23 mouse cellular contexts compared by ENCODE assay signal in genomic region chr5:12499037-12499436, GRCm38 (mm10).
A peak's percentile ranks its signal among the peaks of the same experiment; 100 is the strongest.
DNase-seq lines count a peak whose midpoint lies in the region; ATAC-seq and TF ChIP-seq lines count a peak whose summit lies in the region.
"Had no signal": no experiment of that assay in that cellular context is flagged by ENCODE, and none has a peak within 500 bp of the region (broad histone marks: within the 10 kb centered on the region; RNA-seq: fewer than 3 reads in every experiment).

No protein-coding gene starts in this region.

- no peak overlapping the region for H3K9ac ChIP-seq in heart, embryonic 12.5 days
- no peak overlapping the region for H3K9ac ChIP-seq in hindbrain, embryonic 14.5 days
- no peak overlapping the region for H3K9ac ChIP-seq in midbrain, embryonic 13.5 days (replicated peaks)
- H3K9ac ChIP-seq in midbrain, embryonic 11.5 days (ENCODE audit: low read length), result no peak overlapping the region
- H3K9ac ChIP-seq in midbrain, postnatal 0 days (replicated peaks; ENCODE audit: low read length, poor library complexity, severe bottlenecking), result no peak overlapping the region
- H3K9ac ChIP-seq: embryonic facial prominence, embryonic 13.5 days; liver, embryonic 13.5 days had no signal

- H3K4me2 ChIP-seq in heart, embryonic 12.5 days, result no peak overlapping the region
- H3K4me2 ChIP-seq in hindbrain, embryonic 14.5 days (replicated peaks), result no peak overlapping the region
- H3K4me2 ChIP-seq in midbrain, embryonic 13.5 days (replicated peaks), result no peak overlapping the region
- H3K4me2 ChIP-seq in midbrain, embryonic 11.5 days, result no peak overlapping the region
- H3K4me2 ChIP-seq in midbrain, postnatal 0 days (ENCODE audit: low read depth, low read length, poor library complexity, severe bottlenecking), result no peak overlapping the region
- H3K4me2 ChIP-seq: embryonic facial prominence, embryonic 13.5 days; liver, embryonic 13.5 days had no signal

- no peak for TF ChIP-seq CTCF in midbrain, postnatal 0 days (IDR thresholded peaks at IDR 0.05)

- WGBS in heart, embryonic 12.5 days, result 86% methylated on average over 5 of the region's 5 CpGs
- WGBS in hindbrain, embryonic 10.5 days, result 93% methylated on average over 5 of the region's 5 CpGs
- WGBS in hindbrain, embryonic 14.5 days, result 89% methylated on average over 5 of the region's 5 CpGs
- WGBS in midbrain, embryonic 13.5 days, result 82% methylated on average over 5 of the region's 5 CpGs
- 87% methylated on average over 5 of the region's 5 CpGs for WGBS in midbrain, embryonic 11.5 days
- 97% methylated on average over 5 of the region's 5 CpGs for WGBS in midbrain, postnatal 0 days

- H3K4me1 ChIP-seq in heart, embryonic 12.5 days (replicated peaks), result peaks cover 19% of the 10 kb centered on the region
- H3K4me1 ChIP-seq in hindbrain, embryonic 10.5 days (replicated peaks), result peaks cover 25% of the 10 kb centered on the region
- 0 out of 2 replicates have a peak, but pooled peaks cover 6% of the 10 kb centered on the region for H3K4me1 ChIP-seq in hindbrain, embryonic 14.5 days (replicated peaks; ENCODE audit: control insufficient read depth, insufficient read depth, low read length)
- peaks cover 22% of the 10 kb centered on the region for H3K4me1 ChIP-seq in midbrain, embryonic 13.5 days (replicated peaks)
- H3K4me1 ChIP-seq in midbrain, embryonic 11.5 days (ENCODE audit: control insufficient read depth, insufficient read depth, low read length), result no peaks in the 10 kb centered on the region; the same call in 1 of the 2 replicates
- no peaks in the 10 kb centered on the region for H3K4me1 ChIP-seq in midbrain, postnatal 0 days (ENCODE audit: insufficient read depth, low read length)
- H3K4me1 ChIP-seq: liver, embryonic 13.5 days had no signal

- no peaks in the 10 kb centered on the region for H3K36me3 ChIP-seq in heart, embryonic 12.5 days
- H3K36me3 ChIP-seq in hindbrain, embryonic 10.5 days, result no peaks in the 10 kb centered on the region
- no peaks in the 10 kb centered on the region for H3K36me3 ChIP-seq in hindbrain, embryonic 14.5 days (replicated peaks; ENCODE audit: control insufficient read depth, insufficient read depth)
- H3K36me3 ChIP-seq in midbrain, embryonic 13.5 days, result no peaks in the 10 kb centered on the region
- no peaks in the 10 kb centered on the region for H3K36me3 ChIP-seq in midbrain, embryonic 11.5 days (ENCODE audit: control insufficient read depth, insufficient read depth, low read length)
- H3K36me3 ChIP-seq in midbrain, postnatal 0 days (ENCODE audit: insufficient read depth, low read length), result no peaks in the 10 kb centered on the region
- H3K36me3 ChIP-seq: embryonic facial prominence, embryonic 13.5 days; liver, embryonic 13.5 days had no signal

- no peak for ATAC-seq in heart, embryonic 12.5 days (ENCODE audit: insufficient number of reproducible peaks, low FRiP score)
- ATAC-seq in hindbrain, embryonic 14.5 days (ENCODE audit: low FRiP score), result no peak
- no peak for ATAC-seq in midbrain, embryonic 13.5 days
- no peak for ATAC-seq in midbrain, embryonic 11.5 days (ENCODE audit: low FRiP score)
- ATAC-seq in midbrain, postnatal 0 days (ENCODE audit: low FRiP score), result 0 out of 2 replicates have a peak, but pooled peaks have one; percentile 10
- ATAC-seq: CD4-positive, CD25-positive, alpha-beta regulatory T cell, adult 4 months; inflammation-experienced regulatory T-cells, adult 6 months had no signal

- intact Hi-C loops in heart, postnatal 25 days (cut with DNase I), result no loop called here

- H3K4me3 ChIP-seq in heart, embryonic 12.5 days, result no peak overlapping the region
- no peak overlapping the region for H3K4me3 ChIP-seq in hindbrain, embryonic 10.5 days
- H3K4me3 ChIP-seq in hindbrain, embryonic 14.5 days (replicated peaks; ENCODE audit: low read length), result no peak overlapping the region
- H3K4me3 ChIP-seq in midbrain, embryonic 13.5 days (replicated peaks), result no peak overlapping the region
- H3K4me3 ChIP-seq in midbrain, embryonic 11.5 days (ENCODE audit: low read depth, low read length), result no peak overlapping the region
- no peak overlapping the region for H3K4me3 ChIP-seq in midbrain, postnatal 0 days (ENCODE audit: low read depth, low read length)
- H3K4me3 ChIP-seq: embryonic facial prominence, embryonic 13.5 days; erythroblast, embryonic 14.5 days; liver, embryonic 13.5 days had no signal

- H3K9me3 ChIP-seq in heart, embryonic 12.5 days (replicated peaks), result 0 out of 2 replicates have a peak, but pooled peaks cover 4% of the 10 kb centered on the region
- no peaks in the 10 kb centered on the region for H3K9me3 ChIP-seq in hindbrain, embryonic 10.5 days
- no peaks in the 10 kb centered on the region for H3K9me3 ChIP-seq in hindbrain, embryonic 14.5 days (ENCODE audit: control insufficient read depth, low read length)
- H3K9me3 ChIP-seq in midbrain, embryonic 13.5 days, result no peaks in the 10 kb centered on the region
- no peaks in the 10 kb centered on the region for H3K9me3 ChIP-seq in midbrain, embryonic 11.5 days (ENCODE audit: control insufficient read depth, low read length)
- H3K9me3 ChIP-seq in midbrain, postnatal 0 days (ENCODE audit: low read length), result no peaks in the 10 kb centered on the region
- H3K9me3 ChIP-seq: embryonic facial prominence, embryonic 13.5 days; liver, embryonic 13.5 days had no signal

- H3K27me3 ChIP-seq in heart, embryonic 12.5 days (replicated peaks), result no peaks in the 10 kb centered on the region
- H3K27me3 ChIP-seq in hindbrain, embryonic 10.5 days (ENCODE audit: insufficient read depth, poor library complexity, severe bottlenecking), result no peaks in the 10 kb centered on the region
- no peaks in the 10 kb centered on the region for H3K27me3 ChIP-seq in hindbrain, embryonic 14.5 days (ENCODE audit: control insufficient read depth, insufficient read depth, low read length)
- no peaks in the 10 kb centered on the region for H3K27me3 ChIP-seq in midbrain, embryonic 13.5 days
- no peaks in the 10 kb centered on the region for H3K27me3 ChIP-seq in midbrain, embryonic 11.5 days (ENCODE audit: control insufficient read depth, insufficient read depth, low read length)
- H3K27me3 ChIP-seq in midbrain, postnatal 0 days (ENCODE audit: insufficient read depth, low read length), result no peaks in the 10 kb centered on the region
- H3K27me3 ChIP-seq: embryonic facial prominence, embryonic 13.5 days; liver, embryonic 13.5 days had no signal

- DNase-seq in heart, postnatal 25 days (ENCODE audit: low spot score), result no peak
- no peak for DNase-seq in hindbrain, embryonic 10.5 days (ENCODE audit: low spot score)
- no peak for DNase-seq in hindbrain, embryonic 14.5 days (ENCODE audit: low spot score)
- DNase-seq in midbrain, embryonic 11.5 days (ENCODE audit: low spot score, missing footprints), result no peak
- no peak for DNase-seq in midbrain, postnatal 0 days (ENCODE audit: low spot score)
- DNase-seq: adrenal gland, postnatal 14 days; cerebellum, adult 8-10 months; cerebellum, postnatal 36 days; embryo, embryonic 11 days; gastrocnemius, postnatal 10 days; heart, postnatal 4 days; kidney, adult 18-20 months; kidney, postnatal 4 days; liver, embryonic 13.5 days; lung, adult 2 months; lung, postnatal 14 days had no signal

- peak overlapping the region; percentile 56; the same call in 1 of the 2 replicates for H3K27ac ChIP-seq in heart, embryonic 12.5 days (ENCODE audit: poor library complexity, severe bottlenecking)
- peak overlapping the region; percentile 35; the same call in 1 of the 2 replicates for H3K27ac ChIP-seq in hindbrain, embryonic 10.5 days
- H3K27ac ChIP-seq in hindbrain, embryonic 14.5 days, result no peak overlapping the region
- H3K27ac ChIP-seq in midbrain, embryonic 13.5 days, result 0 out of 2 replicates have a peak overlapping the region, but pooled peaks have one; percentile 2
- no peak overlapping the region for H3K27ac ChIP-seq in midbrain, embryonic 11.5 days (ENCODE audit: low read depth, low read length)
- H3K27ac ChIP-seq in midbrain, postnatal 0 days (ENCODE audit: low read depth, low read length), result no peak overlapping the region
- H3K27ac ChIP-seq: embryonic facial prominence, embryonic 13.5 days; liver, embryonic 13.5 days; stomach, postnatal 0 days had no signal

Comparison
In these comparisons a context has a peak if more than half of its experiments do, and no peak if none do; other contexts are left out.
1. H3K27ac ChIP-seq: peak in heart, embryonic 12.5 days (single experiment), hindbrain, embryonic 10.5 days (single experiment) and midbrain, embryonic 13.5 days (single experiment); none in hindbrain, embryonic 14.5 days (single experiment), midbrain, embryonic 11.5 days (single experiment) and midbrain, postnatal 0 days (single experiment).